Mouse (Mus musculus) hindbrain, embryonic 11.5 days (tissue): ENCODE measurements around the gene Rprd1b. TPM values are rescaled to one million over a fixed set of nuclear protein-coding genes. Genes with fewer than 3 reads are reported as not detected.

ENCODE experiments used
- ATAC-seq: fragments of 200-750 bp; cut with Nextera tagmentation; 2 replicates; pipeline ENCODE4 v1.8.0; 2017; ENCODE audit warnings: mild to moderate bottlenecking, moderate TSS enrichment, moderate library complexity; ENCODE audit not compliant: low FRiP score
- DNase-seq: peaks from one replicate; pipeline ENCODE4 v3.0.0-alpha.2; 2015; ENCODE audit warnings: low spot score
- H3K27ac ChIP-seq: fragments of 300-500 bp; sonication (generic); 2 replicates; pipeline ENCODE4 v1.5.1; 2014; ENCODE audit warnings: mild to moderate bottlenecking, low read depth, low read length
- H3K27me3 ChIP-seq: fragments of 300-500 bp; sonication (generic); 2 replicates; pipeline ENCODE4 v1.6.1; 2014; ENCODE audit warnings: mild to moderate bottlenecking, low read length, moderate library complexity, mixed read lengths; ENCODE audit not compliant: control insufficient read depth, insufficient read depth
- H3K36me3 ChIP-seq: fragments of 300-500 bp; sonication (generic); 2 replicates; pipeline ENCODE4 v1.6.1; 2014; ENCODE audit warnings: mild to moderate bottlenecking, low read length, moderate library complexity, mixed read lengths; ENCODE audit not compliant: control insufficient read depth, insufficient read depth
- H3K4me1 ChIP-seq: fragments of 300-500 bp; sonication (generic); replicated peaks from 2 replicates; pipeline ENCODE4 v1.6.1; 2014; ENCODE audit warnings: low read length, mixed read lengths; ENCODE audit not compliant: control insufficient read depth, insufficient read depth
- H3K4me2 ChIP-seq: fragments of 300-500 bp; sonication (generic); replicated peaks from 2 replicates; pipeline ENCODE4 v1.6.1; 2014; ENCODE audit warnings: mild to moderate bottlenecking, low read depth, low read length
- H3K4me3 ChIP-seq: fragments of 300-500 bp; sonication (generic); 2 replicates; pipeline ENCODE4 v1.5.1; 2014; ENCODE audit warnings: low read depth, low read length
- H3K9ac ChIP-seq: fragments of 300-500 bp; sonication (generic); 2 replicates; pipeline ENCODE4 v1.6.1; 2014; ENCODE audit warnings: low read depth, low read length
- H3K9me3 ChIP-seq: fragments of 300-500 bp; sonication (generic); 2 replicates; pipeline ENCODE4 v1.6.1; 2016; ENCODE audit warnings: low read length; ENCODE audit not compliant: control insufficient read depth
- WGBS: fragments of 180-500 bp; shearing (Covaris S2); extraction: QIAGEN DNeasy Blood & Tissue Kit; methylation state at CpG from one replicate; pipeline ENCODE4 v1.1.7; 2014; 5-methylcytosine and 5-hydroxymethylcytosine counted together
- polyA plus RNA-seq: library from polyadenylated mRNA; unstranded; fragments of >200 nt; fragmentation: Nextera tagmentation; extraction: Ambion mirVana; gene quantifications from 2 replicates; pipeline ENCODE4 v1.2.1, GENCODE M21; 2014

Gene Rprd1b
- polyA plus RNA-seq, 1 experiment from 2014 or later = 67.4 TPM

DNA sequence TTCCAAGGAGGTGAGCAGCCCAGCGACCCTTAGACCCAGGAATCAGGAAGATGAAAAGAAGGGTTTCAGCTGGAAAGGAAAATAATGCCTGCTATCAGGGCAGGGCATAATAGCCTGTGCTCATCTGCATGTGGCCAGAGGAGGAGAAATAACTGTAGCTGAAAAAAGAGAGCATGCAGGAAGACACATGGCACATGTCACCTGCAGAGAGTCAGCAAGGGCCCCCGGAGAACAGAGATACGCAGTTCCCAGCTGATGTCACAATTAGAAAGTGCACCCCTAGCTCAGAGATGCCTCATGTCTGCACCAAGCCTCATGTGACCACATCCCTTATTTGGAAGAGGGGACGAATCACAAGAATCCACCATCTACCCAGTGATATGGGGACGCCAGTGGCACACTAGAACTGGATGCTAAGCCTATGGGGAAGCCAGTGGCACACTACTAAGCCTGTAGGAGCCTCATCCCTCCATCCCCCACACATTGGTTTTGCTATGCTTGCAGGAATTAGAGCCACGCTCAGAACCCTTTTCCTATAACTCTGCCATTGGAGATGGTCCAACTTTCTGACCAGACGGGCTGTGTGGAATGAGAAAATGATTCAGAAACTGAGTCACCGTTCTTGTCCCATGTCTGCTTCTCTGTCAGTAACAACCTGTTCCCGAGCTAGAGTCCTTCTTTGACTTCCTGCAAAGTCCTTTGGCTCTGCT lies 139.4 kb downstream of the Rprd1b start:
- Histone ChIP-seq H3K27ac (no peak overlapping the region), H3K9ac (no peak overlapping the region), H3K4me1 (no peaks in the 10 kb centered on the region), H3K27me3 (no peaks in the 10 kb centered on the region), H3K9me3 (no peaks in the 10 kb centered on the region), H3K36me3 (no peaks in the 10 kb centered on the region), H3K4me3 (no peak overlapping the region), H3K4me2 (no peak overlapping the region)
- no peak for ATAC-seq
- 76% methylated on average over 9 of the region's 9 CpGs for WGBS
- DNase-seq = no peak

DNA sequence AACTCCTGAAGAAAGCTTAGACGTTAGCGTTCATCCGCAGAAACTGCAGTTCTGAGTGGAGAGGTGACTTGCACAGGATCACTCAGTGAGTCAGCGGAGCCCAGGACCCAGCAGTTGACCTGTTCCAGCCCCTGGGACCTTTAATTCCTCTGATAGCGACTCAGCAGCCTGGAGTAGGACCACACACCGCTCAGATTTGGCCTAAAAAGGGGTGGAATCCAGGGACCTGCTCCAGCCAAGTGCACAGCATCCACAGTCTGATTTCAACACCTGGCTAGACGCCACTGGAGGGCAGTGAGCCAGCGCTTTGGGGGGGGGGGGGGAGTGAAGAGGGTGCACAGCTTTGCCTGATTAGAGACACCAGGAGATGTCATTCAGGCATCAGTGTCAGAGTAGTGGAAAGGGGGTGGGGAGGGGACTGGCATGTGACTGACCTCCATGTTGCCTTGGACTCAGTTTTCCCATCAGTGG lies 140.5 kb downstream of the Rprd1b start:
- Histone ChIP-seq H3K4me1 (no peaks in the 10 kb centered on the region), H3K4me3 (no peak overlapping the region), H3K36me3 (no peaks in the 10 kb centered on the region), H3K9me3 (no peaks in the 10 kb centered on the region), H3K27ac (no peak overlapping the region), H3K27me3 (no peaks in the 10 kb centered on the region), H3K4me2 (no peak overlapping the region), H3K9ac (no peak overlapping the region)
- DNase-seq (no peak), ATAC-seq (no peak)
- WGBS = 71% methylated on average over 8 of the region's 8 CpGs

DNA sequence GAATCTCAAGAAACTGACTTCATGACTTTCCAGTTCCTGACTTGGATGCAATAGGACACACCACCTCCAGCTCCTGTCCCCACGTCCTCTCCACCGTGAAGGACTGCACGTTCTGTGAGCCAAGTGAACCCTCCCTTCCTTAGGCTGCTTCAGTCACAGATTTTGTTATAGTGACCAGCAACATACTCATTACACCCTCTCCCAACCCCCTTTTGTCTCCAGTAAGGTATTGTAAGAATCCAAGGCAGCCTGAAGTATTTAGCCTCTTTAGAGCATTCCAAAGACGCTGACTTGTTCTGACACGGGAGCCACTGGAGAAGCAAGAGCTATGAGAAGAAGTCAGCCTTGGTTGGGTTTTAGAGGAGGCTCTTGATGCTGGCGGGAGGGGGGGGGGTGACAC lies 141.1 kb downstream of the Rprd1b start:
- Histone ChIP-seq H3K36me3 (no peaks in the 10 kb centered on the region), H3K27me3 (no peaks in the 10 kb centered on the region), H3K4me2 (no peak overlapping the region), H3K4me3 (no peak overlapping the region), H3K9me3 (no peaks in the 10 kb centered on the region), H3K9ac (no peak overlapping the region), H3K27ac (no peak overlapping the region), H3K4me1 (no peaks in the 10 kb centered on the region)
- no peak for DNase-seq
- WGBS = 83% methylated on average over 6 of the region's 6 CpGs
- no peak for ATAC-seq

DNA sequence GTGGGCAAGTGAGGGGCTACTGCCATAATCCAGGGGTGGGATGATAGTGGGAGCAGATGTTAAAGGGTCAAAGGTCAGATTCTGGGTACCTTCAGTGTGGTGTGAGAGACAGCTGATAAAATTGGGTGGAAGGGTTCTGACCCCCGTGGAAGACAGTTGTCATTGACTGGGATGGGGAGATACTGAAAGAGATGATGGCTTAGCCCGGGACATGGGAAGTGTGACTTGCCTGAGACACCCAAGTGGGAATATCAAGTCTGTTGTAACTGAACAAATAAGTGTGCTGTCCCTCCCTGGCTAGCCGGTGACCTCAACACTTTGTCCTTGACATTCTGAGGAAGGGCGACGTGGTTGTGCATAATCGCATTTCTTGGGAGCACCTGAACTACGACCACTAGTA lies 141.5 kb downstream of the Rprd1b start:
- Histone ChIP-seq H3K36me3 (no peaks in the 10 kb centered on the region), H3K9me3 (no peaks in the 10 kb centered on the region), H3K4me2 (no peak overlapping the region), H3K4me1 (no peaks in the 10 kb centered on the region), H3K27me3 (no peaks in the 10 kb centered on the region), H3K4me3 (no peak overlapping the region), H3K9ac (no peak overlapping the region), H3K27ac (no peak overlapping the region)
- no peak for DNase-seq
- WGBS = 86% methylated on average over 7 of the region's 7 CpGs
- ATAC-seq = no peak

DNA sequence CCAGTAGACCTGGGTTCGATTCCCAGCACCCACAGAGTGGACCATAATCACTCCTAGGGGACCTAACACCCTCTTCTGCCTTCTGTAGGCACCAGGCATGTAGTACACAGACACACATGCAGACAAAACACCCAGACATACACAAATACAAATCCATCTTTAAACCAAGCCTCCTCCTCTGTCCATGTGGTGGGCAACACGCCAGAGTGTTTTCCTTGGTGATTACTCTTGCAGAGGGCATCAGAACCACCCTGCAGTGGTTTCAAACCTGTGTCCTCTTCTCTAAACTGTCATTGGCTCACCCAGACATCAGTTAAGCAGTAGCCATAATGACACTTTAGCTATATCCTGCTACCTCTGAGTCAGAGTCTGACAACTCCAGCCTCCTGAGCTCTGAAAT lies 142.1 kb downstream of the Rprd1b start:
- no peaks in the 10 kb centered on the region for H3K27me3 ChIP-seq
- DNase-seq = no peak
- H3K4me2 ChIP-seq = no peak overlapping the region
- no peak overlapping the region for H3K4me3 ChIP-seq
- H3K27ac ChIP-seq = no peak overlapping the region
- no peak for ATAC-seq
- H3K36me3 ChIP-seq = no peaks in the 10 kb centered on the region
- H3K9ac ChIP-seq = no peak overlapping the region
- no peaks in the 10 kb centered on the region for H3K4me1 ChIP-seq
- H3K9me3 ChIP-seq = no peaks in the 10 kb centered on the region
- 85% methylated on average over 2 of the region's 2 CpGs for WGBS

DNA sequence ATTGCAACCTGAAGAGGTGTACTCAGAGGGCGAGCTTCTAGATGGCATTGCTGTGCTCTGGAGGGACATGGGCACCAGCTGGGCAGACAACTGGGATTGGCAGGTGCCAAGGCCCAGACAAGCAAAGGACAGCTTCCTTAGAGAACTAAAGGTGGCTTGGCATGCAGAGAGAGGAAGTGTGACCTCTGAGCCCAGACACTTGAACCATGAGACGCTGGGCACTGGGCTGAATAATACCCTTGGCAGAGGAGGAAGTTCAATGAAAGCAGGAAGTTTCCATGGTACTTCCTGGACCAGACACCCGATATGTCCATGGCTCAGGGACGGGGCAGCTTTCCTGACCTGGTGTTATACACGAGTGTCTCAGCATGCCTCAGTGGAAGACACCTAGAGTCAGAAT lies 146.1 kb downstream of the Rprd1b start:
- DNase-seq (no peak), ATAC-seq (no peak)
- no peak overlapping the region for H3K9ac ChIP-seq
- H3K9me3 ChIP-seq = no peaks in the 10 kb centered on the region
- 0 out of 2 replicates have a peak, but pooled peaks cover 4% of the 10 kb centered on the region for H3K4me1 ChIP-seq
- H3K4me3 ChIP-seq = no peak overlapping the region
- WGBS = 85% methylated on average over 5 of the region's 5 CpGs
- no peak overlapping the region for H3K4me2 ChIP-seq
- H3K27me3 ChIP-seq = no peaks in the 10 kb centered on the region
- no peaks in the 10 kb centered on the region for H3K36me3 ChIP-seq
- H3K27ac ChIP-seq = no peak overlapping the region

DNA sequence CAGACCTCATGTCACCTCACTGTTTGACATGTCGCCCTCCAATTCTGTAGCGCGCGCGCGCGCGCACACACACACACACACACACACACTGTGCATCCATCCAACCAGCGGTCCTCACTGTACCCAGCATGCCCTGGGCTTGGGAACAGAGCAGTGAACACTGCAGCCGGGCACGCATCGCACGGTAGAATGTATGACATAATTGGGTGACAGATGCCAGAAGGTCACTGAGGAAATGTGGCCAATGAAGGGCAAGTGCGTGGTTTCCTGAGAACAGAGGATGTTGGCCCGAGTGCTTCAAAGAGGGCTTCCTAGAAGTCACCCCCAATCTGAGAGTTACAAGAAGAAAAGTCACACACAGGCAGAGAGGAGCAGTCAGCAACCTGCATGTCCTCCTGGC lies 146.7 kb downstream of the Rprd1b start:
- Histone ChIP-seq H3K9ac (no peak overlapping the region), H3K27me3 (no peaks in the 10 kb centered on the region), H3K36me3 (no peaks in the 10 kb centered on the region), H3K4me3 (no peak overlapping the region), H3K9me3 (no peaks in the 10 kb centered on the region), H3K4me1 (0 out of 2 replicates have a peak, but pooled peaks cover 6% of the 10 kb centered on the region), H3K27ac (no peak overlapping the region), H3K4me2 (no peak overlapping the region)
- WGBS = 90% methylated on average over 15 of the region's 15 CpGs
- ATAC-seq (no peak), DNase-seq (no peak)

DNA sequence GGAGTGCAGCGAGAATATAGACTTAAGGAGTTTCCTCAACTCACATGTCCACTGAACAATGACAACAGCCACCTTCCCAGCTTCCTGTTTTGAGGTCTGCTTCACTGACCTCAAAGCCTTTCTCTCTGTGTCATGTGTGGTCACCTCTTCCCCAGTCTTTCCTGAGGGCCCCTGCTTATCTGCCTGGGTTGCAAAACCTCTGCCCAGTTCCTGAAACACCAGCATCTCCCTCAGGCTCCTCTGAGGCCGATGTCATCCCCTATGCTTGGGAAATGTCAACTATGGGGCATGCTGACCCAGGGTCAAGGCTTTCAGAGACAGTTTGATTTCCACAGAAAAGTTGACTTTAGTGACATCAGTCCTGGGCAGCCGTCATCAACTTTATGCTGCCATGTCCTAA lies 147.1 kb downstream of the Rprd1b start:
- Histone ChIP-seq H3K27me3 (no peaks in the 10 kb centered on the region), H3K36me3 (no peaks in the 10 kb centered on the region), H3K27ac (no peak overlapping the region), H3K9ac (no peak overlapping the region), H3K4me1 (0 out of 2 replicates have a peak, but pooled peaks cover 6% of the 10 kb centered on the region), H3K9me3 (no peaks in the 10 kb centered on the region), H3K4me3 (no peak overlapping the region), H3K4me2 (no peak overlapping the region)
- 79% methylated on average over 3 of the region's 3 CpGs for WGBS
- no peak for ATAC-seq
- DNase-seq = no peak

DNA sequence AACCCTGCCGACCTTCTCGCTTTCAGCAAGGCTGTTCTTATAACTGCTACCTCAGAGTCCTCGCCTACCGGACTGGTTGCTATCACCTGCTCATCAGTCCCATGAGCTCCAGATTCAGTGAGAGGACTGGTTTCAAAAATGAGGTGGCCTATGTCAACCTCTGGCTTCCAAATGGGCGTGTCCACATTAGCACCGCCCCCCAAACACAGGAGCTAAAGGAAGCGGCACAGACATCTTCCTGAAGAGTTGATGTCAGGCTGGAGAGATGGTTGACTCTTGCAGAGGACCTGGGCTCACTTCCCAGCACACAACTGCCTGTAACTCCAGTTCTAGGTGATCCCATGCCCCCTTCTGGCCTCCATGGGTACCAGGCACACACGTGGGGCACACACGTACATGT lies 148.5 kb downstream of the Rprd1b start:
- H3K4me1 ChIP-seq = 0 out of 2 replicates have a peak, but pooled peaks cover 6% of the 10 kb centered on the region
- H3K27me3 ChIP-seq = no peaks in the 10 kb centered on the region
- H3K4me2 ChIP-seq = no peak overlapping the region
- H3K9ac ChIP-seq = no peak overlapping the region
- ATAC-seq (no peak), DNase-seq (no peak)
- no peaks in the 10 kb centered on the region for H3K36me3 ChIP-seq
- no peak overlapping the region for H3K4me3 ChIP-seq
- no peaks in the 10 kb centered on the region for H3K9me3 ChIP-seq
- H3K27ac ChIP-seq = no peak overlapping the region
- WGBS = 94% methylated on average over 9 of the region's 9 CpGs
